Mouse (Mus musculus): Measurements from ENCODE around the gene Gm5152. TPM values are rescaled to one million over a fixed set of nuclear protein-coding genes. Genes with fewer than 3 reads are reported as not detected.

Gm5152 gene
- not detected in 2 replicates for polyA plus RNA-seq (2015; fragmentation: Nextera tagmentation; extraction: Ambion mirVana)

DNA sequence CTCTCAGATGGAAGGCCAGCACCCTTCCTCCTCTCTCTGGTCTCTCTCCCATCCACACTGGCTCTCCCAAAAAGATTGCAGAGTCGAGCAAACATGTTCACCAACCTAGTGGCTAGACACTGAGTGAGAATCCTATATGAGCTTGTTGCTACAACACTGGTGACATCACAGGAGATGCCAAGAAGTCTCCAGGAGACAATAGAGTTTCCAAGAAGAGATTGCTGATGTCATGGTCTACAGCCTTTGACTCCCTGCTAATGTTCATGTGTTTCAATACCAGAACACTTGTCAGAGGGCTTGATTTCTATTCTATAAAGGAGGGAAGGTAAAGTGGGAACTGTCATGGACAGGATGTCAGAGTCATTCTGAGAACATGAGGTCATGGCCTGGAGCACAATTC lies at the start of gene Gm5152:
Gm5152 (minus strand) TSS at position 101 of the 400 bp plus-strand sequence.

